Mouse (Mus musculus) c-Kit-positive CD71-positive TER-119-positive erythroid progenitor cells, embryonic 14.5 days (primary cell): Measurements from ENCODE around the gene Usp10.

Source experiments
- DNase-seq: peaks from one replicate; pipeline ENCODE4 v3.0.0-alpha.2; 2013; ENCODE audit warnings: low spot score

Gene Usp10

GRCm38 (mm10) chr8:119909944-119910546, at the start of gene Usp10:
Gene Usp10 (plus strand): TSS chr8:119910360.
- peak; percentile 56 for DNase-seq

DNA sequence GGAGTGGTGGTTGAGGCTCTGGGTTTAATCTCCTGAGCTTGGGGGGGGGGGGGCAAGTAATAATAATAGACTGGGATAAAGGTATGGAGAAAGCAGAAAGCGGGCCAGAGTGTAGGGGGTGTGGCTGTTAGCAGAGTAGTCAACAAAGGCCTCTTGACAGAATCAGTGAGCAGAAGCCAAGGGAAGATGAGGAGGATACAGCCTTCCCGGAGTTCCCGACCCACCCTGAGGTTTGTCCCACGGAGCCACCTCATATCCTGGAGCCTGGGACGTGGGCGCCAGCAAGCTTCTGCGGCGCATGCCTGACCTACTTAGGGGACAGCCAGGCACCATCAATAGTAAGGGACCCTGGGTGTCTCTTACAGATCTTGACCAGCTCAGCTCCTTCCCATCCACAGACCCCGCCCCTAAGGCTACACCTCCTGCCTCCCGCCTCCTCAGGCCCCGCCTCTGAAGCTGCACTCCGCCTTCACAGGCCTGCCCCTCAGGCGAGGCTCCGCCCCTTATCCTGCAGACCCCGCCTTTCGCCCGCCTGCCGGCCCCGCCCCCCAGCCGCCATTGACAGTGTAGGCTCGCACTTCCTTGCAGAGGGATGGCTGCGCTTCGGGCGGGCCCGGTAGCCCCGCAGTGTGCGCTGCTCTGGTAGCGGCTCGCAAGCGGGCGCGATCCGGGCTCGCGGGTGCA, 48.3 kb upstream of the Usp10 start, which contains the start of gene Klhl36:
Gene Klhl36 (plus strand): TSS at position 561 of the 684 bp plus-strand sequence.
- peak; percentile 92 for DNase-seq

GRCm38 (mm10) chr8:119862390-119862734, 47.8 kb upstream of the Usp10 start:
- DNase-seq = no peak

DNA sequence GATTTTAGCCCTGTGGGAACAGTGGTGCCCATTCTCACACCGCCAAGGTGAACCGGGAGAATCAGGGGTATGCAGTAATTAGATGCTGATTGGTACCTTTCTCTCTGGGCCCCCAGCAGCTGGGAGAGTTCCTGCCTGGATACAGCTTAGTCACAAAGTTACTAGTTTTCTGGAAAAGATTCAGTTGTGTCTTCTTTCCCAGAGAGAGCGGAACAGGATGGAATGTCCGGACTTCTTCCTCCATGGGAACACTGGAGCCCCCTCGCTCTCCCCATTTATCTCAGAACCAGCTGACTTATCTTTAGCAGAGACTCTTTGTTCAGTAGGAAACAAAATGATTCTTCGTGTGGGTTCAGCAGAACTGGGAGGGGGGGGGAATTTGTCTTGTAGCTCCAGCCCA, 47.4 kb upstream of the Usp10 start:
- no peak for DNase-seq

DNA sequence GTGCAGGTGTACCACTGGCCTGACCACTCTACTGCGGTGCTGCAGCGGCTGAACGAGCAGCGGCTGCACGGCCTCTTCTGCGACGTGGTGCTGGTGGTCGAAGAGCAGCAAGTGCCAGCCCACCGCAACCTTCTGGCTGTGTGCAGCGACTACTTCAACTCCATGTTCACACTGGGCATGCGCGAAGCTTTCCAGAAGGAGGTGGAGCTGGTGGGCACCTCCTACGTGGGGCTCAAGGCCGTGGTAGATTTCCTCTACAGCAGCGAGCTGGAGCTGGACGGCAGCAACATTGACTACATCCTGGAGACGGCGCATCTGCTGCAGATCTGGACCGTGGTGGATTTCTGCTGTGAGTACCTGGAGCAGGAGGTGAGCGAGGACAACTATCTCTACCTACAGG, 40.5 kb upstream of the Usp10 start:
- no peak for DNase-seq

GRCm38 (mm10) chr8:119873181-119873580, 37.0 kb upstream of the Usp10 start:
- peak; percentile 57 for DNase-seq

DNA sequence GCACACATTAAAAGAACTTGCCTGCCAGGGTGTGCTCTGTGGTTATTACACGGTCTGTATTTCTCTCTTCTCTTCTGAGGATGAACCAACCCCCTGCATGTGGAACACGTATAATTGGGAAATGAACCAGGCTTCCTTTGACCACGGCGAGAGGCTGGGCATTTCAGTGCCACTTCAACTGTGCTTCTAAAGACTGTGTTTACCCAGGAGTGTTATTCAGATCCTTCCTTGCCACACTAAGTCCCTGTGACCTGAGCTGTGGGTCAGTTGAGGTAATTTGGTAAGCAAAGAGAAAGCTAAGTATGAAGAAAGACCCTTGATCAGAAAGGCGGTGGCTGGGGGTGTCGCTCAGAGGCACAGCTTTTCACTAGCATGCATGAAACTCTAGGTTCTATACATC, 28.9 kb upstream of the Usp10 start:
- DNase-seq = no peak

- no peak for DNase-seq
Observed at GRCm38 (mm10) chr8:119881917-119882316, 28.2 kb upstream of the Usp10 start.

DNA sequence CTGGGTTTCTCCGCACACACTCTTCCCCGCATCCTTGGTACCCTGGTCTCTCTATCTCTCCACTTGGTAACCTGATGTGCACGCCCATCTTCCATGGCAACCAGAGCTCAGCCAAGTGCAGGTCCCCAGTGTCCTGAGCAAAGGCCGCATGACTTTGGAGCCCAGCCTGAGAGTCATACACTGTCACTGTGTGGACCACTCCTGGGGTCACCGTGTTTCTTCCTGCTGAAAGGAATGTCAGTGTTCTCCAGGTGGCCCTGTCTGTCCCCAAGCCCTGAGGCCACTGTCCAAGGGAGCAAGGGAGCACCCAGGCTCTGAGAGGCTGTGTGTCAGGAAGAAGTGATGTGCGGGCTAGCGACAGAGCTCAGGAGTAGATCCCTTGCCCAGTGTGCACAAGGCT, 26.9 kb upstream of the Usp10 start:
- DNase-seq = no peak

DNA sequence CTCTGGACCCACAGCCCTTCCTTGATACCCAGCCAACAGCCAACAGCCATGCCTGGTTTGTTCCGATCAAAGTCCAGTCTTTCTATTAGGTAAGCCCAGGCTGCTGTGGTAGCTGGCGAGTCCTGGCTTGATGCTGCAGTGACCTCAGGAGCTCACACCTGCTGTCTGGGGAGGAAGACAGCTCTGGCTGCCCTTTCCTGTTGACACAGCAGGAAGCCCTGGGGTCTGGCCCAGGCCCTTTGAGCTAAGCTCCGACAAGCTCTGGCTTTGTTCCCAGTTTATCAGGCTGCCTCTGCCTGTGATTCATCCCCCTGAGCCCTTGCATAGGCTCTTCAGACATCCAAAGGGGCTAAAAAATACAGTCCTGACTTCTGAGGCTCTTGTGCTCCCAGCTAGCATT, 24.5 kb upstream of the Usp10 start:
- DNase-seq = no peak

DNA sequence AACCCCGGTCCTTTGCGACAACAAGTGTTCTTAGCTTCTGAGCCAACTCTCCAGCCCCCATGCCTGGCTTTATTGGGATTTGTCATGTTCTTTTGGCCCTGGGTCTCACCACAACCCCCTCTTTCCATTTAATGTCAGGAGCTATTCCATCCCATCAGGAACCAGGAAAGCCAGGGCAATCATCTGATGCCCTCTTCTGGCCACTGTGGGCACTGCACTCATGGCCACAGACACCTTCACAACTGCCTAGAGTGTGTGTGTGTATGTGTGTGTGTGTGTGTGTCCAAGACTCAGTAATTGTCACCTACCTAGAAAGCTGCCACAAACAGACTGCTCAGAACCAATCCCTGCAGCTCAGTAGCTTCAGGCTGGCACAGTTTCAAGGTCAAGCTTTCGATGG, 23.0 kb upstream of the Usp10 start:
- DNase-seq = peak; percentile 29

DNA sequence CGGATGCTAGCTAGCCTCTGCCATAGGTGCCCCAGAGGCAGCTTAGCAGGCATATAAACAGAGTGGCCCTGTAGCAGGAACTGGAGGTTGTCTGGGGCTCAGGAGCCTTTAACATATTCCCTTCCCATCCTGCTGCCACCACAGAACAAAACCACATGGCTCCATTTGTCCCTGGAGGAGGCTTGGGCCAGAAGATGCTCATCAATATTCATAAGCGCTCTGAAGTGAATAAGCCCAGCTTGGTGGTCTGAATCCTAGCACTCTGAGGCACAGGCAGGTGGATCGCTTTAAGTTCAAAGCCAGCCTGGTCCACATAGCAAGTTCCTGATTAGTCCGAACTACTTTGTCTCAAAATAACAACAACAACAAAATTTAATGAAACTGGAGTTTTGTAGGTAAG, 22.1 kb upstream of the Usp10 start:
- DNase-seq = no peak

- no peak for DNase-seq
Observed at GRCm38 (mm10) chr8:119897069-119897468, 13.1 kb upstream of the Usp10 start.

- DNase-seq = no peak
Observed at GRCm38 (mm10) chr8:119897933-119898332, 12.2 kb upstream of the Usp10 start.

DNA sequence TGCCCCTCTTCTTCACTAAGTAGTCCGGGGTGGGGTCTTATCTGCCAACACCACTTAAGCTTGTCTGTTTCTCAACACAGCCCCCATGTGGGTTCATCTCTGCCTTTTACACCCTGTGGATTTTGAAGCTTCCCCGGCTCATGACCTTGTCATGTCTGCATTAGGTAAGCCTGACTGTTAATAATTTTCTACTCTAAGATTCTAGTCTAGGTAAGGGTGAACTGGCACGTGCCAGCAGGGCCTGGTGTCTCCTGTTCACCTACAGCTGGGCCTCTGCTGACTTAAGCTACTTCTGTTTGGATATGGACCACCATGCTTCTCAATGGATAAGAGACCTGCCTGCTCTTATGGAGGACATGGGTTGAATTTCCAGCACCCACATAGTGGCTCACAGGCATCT, 8.8 kb upstream of the Usp10 start:
- no peak for DNase-seq

- no peak for DNase-seq
Observed at GRCm38 (mm10) chr8:119901952-119902351, 8.2 kb upstream of the Usp10 start.

- no peak for DNase-seq
Observed at GRCm38 (mm10) chr8:119904323-119904911, 5.7 kb upstream of the Usp10 start.

DNA sequence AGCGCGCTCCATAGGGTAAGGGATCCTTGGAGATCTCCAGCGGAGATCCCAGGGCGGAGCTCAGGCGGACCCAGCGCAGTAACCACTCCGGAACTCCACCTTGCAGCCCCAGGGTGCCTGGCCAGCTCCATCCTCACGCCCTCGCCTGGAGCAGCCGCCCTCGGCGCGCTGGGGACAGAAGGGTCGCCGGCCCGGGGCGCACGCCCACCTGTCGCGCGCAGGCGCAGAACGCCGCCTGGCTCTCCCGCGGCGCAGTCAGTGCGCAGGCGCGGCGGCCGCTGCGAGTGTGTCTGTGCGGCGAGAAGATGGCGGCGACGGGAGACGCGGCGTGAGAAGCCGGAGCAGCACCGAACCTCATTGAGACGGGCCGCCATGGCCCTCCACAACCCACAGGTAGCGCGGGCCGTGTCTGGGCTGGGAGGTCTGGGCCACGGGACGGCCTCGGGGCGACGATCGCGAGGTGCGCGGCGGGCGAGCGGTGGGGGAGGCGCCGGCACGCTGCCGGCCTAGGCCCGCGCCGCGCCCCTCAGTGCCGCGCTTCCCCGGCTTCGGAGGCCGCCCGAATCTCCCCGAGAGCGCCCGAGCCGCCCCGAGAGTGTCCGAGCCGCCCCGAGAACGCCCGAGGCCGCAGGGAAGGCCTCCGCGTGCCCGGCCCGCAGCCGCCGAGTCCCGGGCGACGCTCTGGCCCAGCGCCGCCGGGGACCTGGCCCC, 542 bp downstream of the Usp10 start, which contains the start of gene Gm20388:
Gene Gm20388 (plus strand): TSS at position 295 of the 711 bp plus-strand sequence.
- DNase-seq = peak; percentile 84

GRCm38 (mm10) chr8:119911258-119911962, 1.2 kb downstream of the Usp10 start:
- DNase-seq = no peak

GRCm38 (mm10) chr8:119912643-119913042, 2.5 kb downstream of the Usp10 start:
- DNase-seq = no peak

DNA sequence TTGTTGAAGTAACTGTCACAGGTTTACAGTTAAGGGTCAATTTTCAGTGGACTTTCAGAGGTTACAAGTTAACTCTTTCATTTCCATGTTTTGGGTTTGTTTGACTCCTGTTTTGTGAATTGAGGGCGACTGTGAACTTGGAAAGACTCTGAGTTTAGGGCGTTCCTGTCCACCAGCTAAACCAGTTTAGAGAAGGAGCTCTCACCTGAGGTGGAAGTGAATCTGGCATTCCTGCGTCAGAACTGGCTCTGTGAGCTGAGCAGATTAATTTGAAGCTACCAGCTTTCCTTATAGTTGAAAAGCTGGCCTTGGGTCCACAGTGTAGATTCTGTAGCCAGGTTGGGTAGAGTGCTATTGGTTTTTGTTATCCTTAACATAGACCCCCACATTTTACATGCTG, 3.0 kb downstream of the Usp10 start:
- DNase-seq = no peak

GRCm38 (mm10) chr8:119914161-119914560, 4.0 kb downstream of the Usp10 start:
- DNase-seq = no peak
